Mouse (Mus musculus) liver, embryonic 14.5 days (tissue): ENCODE measurements around the gene Rgs5.

Experiments used
- CTCF ChIP-seq: IDR thresholded peaks from 2 replicates; pipeline ENCODE4 v1.5.1; 2016; ENCODE audit warnings: antibody characterized with exemption, low read depth, control low read depth
- EP300 ChIP-seq: IDR thresholded peaks from 2 replicates; pipeline ENCODE4 v1.6.1; 2016; ENCODE audit warnings: antibody characterized with exemption, low read depth

DNA sequence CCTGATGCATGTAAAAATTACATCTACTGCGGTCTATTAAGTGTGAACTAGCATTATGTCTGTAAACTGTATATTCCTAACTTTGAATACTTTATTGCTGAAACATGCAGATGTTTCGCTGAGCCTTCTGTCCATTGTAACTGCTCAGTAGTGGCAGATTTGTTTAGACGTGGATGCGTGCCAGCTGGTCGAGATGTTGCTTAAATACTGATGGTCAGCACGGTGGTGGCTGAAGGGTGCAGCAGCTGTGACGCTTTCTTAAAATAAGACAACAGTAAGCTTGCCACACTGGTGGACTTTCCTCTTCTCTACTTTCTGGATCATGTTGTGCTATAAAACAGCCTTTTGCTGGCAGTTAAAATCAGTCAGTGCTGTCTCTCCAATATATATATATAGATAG, 25.6 kb upstream of the Rgs5 start:
- TF ChIP-seq CTCF, result no peak
- no peak for TF ChIP-seq EP300
